Mouse (Mus musculus): Measurements from ENCODE around the gene Ppl.

DNA sequence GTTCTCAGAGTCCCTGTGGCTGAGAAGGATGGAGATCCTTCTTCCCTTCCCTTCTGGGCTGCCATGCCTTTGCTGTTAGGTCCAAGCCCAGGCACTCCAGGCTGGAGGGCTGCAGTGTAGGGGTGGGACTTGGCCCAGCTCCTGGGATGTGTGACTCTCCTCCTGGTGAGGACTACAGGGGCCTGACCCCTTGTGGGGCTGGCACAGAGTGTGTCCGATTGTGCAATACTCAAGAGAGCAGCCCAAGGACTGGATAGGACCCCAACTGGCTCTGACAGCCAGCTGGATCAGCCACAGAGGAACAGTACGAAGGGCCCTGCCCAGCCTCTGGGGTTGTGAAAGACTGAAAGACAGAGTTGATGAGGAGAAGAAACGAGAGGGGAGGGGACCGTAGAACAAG, 1.5 kb downstream of the Ppl start:
- no peak for TF ChIP-seq CTCF (IDR thresholded peaks at IDR 0.05; ENCODE audit: low read depth)
- no peak for TF ChIP-seq EP300 (IDR thresholded peaks at IDR 0.05; ENCODE audit: low read depth)

All from liver, postnatal 0 days (tissue).